Mouse (Mus musculus) cerebellum, postnatal 36 days (tissue): ENCODE data around the gene Creb3l1.

Source experiments
- DNase-seq, 2 experiments: peaks; one replicate each; pipeline ENCODE4 v3.0.0; 2021 to 2022; ENCODE audit warnings: mixed read lengths in 2 of 2

Creb3l1 gene

DNA sequence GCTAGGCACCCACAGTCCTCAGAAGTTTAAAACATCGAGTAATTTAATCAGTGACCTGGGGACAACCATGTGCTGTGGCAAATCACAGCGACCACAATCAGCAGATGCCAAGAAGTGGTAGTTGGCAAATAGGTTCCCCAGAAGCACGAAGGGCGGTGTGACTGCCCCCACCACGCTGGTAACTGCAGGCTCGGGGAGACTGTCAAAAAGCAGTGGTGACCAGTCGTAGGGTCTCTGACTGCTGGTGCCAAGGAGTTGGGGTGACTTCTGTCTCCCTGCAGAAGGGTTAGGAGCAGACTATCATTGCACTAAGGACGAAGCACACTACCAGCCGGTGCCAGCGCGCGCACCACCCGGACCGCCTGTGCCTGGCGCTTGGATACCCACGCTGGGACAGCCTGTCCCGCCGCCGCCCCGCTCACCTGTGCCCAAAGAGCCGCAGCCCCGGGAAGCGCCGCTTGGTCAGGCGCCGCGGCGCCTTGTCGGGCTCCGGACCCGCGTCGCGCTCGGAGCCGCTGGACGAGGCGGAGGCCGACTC lies 61.4 kb downstream of the Creb3l1 start:
- peak; percentile 46 to 54 for DNase-seq

DNA sequence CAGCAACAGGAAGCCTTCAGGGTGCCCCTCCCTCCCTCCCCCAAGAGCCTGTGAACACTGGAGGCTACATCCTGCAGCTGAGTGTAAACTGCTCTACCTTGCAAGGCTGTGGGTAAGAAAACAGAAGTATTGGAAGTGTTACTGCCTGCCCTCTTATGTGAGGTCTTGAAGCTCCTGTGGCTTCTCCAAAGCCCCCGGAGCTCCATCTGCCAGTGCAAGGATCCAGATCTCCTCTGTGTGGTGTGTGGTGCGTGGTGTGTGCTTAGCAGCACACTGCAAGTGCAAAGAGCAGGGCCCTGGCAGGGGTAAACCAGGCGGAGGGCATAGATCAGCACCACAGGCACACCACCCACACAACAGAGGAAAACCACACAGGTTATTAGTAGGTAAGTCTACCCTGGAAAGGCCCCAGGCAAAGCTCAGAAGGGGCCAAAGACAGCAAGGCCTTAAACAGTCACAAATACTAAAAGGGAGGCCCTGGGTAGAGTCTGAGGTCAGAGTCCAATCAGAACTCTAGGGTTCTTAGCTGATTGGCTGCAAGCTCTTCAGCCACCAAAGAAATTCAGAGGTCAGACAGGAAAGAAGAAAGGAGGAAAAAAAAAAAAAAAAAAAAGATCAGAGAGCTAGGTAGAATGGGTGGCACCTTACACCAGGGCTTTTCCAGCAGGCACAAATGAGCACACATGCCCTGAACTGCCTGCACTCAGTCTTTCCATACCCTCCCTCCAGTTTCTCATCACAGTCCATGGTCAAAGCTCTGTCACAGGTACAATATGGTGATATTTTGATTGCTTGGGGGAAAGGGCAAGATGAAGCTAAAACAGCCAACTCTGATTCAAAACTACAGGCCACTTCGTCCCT lies 62.2 kb downstream of the Creb3l1 start:
- DNase-seq, result peak in 1 of 2 experiments; percentile 43

DNA sequence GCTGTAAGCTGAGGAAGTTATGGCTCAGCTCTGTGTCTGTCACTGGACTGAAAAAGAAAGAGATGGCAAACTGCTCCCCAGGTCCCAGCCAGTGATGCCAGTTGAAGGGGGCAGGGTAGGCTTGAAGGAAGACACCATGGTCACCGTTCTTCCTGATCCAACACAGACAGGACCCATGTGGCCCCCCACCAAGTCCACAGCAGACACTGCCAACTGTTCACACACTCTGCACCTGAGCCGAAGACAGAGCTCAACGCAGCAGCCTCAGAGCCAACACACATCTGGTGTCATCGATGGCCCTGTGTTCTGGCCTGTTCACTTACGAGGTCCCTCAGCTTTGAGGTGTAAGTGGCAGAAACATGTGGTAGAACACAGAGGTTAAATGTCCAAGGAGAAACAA lies 63.8 kb downstream of the Creb3l1 start:
- peak in 1 of 2 experiments; percentile 33 for DNase-seq

DNA sequence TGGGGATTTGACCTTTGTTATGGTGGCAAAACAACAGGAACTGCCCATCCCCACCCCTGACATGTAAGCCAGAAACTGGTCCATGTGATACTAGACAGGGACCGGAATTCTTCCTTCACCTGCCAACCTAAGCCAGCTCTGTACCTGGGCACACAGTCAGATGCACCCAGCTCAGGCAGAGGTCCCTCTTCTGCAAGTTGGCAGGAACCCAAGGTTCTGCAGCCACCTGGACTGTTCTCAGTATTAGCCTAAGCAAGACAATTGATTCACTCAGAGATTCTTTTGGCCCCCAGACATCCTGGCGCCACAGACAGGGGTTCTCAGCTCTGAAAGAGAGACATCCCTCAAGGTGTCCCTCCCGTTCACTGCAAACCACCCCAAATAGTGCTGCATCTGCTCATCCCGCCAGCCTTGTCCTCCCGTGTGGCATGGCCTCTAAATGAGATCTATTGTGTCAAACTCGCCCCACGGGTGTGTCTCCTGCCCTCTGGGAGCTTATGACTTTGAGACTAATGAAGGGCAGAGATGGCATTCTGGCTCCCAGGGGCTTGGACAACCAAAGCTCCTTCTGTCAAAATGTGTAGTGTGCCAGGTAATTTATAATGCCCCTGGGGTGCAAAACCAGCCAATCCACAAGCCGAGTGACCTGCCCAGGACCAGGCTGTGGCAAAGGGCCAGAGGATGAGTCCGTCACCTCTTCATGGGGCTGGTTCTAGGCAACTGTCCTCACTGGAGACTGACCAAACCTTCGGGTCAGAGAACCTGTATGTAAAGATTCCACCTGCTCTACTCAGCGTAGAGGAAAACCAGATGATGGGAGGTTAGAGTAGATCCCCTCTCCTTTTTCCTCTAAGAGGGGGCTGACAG lies 64.5 kb downstream of the Creb3l1 start:
- DNase-seq, result peak; percentile 86

DNA sequence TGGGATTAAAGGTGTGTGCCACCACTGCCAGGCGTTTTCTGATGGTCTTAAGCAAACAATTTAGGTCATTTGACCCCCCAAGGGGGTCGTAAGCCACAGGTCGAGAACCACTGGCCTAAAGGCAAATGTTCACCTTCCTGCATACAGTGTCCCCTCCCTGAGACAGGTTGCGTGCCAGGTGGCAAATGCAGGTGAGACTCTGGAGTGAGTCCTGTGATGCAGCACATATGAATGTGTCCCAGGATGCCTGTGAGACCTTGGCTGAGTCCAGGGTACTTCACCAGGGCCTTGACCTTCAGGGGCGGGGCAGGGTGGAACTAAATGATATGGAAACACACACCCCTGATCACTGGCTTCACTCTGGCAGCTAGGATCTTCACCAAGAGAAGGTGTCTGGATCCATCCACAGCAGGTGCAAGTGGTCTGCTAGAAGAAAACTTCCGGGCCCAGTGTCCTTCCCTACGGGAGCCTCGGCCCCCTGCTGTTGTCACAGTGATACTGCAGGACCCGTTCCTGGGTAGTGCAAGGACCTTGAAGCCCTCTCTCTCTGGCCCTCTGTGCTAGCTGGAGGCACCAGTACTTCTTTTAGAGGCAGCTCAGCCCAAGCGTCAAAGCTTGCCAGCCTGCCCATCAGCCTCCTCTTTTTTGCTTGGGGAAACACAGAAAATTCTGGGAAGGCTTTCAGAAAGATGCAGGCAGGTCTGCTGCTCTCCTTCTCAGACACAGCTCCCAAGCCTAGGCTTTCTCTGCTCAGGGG lies 65.4 kb downstream of the Creb3l1 start:
- peak; percentile 56 for DNase-seq

DNA sequence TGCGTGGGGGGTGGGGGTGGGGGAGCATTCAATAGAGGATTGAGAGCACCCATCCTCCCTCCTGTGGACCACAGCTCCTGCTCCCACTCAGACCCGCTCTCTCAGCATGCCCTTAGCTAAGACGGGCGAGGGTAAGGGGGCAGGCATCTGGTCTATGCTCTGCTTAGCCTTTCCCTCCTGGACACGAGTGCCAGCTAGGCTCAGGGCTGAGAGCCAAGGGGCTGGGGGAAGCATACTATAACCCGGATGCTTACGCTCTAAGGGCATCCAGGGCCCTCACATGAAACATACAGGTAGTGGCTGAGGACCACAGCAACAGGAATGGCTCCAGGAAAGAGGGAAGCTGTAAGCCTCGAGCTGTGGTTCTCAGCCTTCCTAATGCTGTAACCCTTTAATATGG lies 66.3 kb downstream of the Creb3l1 start:
- no peak for DNase-seq

DNA sequence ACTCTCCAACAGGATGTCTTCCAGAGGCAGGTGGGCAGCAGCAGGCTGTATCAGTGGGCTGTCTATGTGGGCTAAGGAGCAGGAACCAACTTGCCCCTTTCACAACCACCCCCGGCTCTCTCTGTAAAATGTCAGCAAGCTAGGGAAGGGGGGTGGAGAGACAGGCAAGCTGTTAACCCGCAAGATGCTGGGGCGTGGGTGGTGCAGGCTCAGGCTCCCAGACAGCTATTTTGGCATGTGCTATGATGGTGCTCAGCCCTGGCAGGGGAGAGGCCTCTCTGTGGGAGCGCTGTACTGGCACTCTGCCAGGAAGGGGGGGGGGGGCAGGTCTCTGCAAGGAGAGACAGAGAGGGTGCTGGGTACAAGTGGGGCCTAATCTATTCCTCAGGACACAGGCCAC lies 67.2 kb downstream of the Creb3l1 start:
- peak; percentile 40 to 54 for DNase-seq

DNA sequence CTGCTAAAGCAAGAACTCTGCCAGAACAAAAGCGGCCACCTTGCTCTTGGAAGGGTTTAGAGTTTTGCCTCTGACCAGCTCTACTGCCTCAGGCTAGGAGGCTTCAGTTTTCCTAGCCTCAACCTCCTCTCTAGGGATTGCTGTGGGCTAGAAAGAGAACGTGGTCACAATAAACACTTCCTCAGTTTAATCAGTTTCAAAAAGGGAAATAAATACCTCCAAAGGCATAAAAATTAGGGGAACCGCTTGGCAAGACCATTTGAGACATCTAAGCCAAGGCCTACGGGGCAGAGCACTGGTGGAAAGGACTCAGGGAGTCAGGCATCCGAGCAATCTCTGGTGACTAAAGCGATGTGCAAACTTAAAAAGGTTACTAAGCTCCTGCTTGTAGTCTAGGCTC lies 68.4 kb downstream of the Creb3l1 start:
- DNase-seq, result no peak

DNA sequence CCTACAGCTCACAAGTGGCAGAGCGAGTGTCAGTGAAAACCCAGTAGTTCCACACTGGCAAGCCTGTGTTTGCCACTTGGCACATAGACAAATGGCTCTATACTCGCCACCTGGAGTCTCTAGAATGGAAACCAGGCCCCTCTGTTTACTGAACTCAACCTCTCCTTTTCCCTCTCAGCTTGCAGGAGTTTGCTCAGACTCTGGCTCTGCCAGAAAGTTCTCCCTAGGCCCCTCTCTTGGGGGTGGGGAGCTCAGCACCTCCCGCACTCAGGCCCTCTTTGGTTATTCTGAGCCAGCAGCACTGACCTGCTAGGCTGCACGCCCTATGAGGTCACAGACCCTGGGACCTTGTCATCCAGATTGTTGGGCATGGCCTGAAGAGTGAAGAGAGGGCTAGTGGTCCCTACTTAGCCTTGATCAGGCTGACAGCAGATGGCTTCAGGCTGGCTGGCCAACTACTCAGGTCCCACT lies 69.1 kb downstream of the Creb3l1 start:
- DNase-seq, result peak; percentile 49 to 60

DNA sequence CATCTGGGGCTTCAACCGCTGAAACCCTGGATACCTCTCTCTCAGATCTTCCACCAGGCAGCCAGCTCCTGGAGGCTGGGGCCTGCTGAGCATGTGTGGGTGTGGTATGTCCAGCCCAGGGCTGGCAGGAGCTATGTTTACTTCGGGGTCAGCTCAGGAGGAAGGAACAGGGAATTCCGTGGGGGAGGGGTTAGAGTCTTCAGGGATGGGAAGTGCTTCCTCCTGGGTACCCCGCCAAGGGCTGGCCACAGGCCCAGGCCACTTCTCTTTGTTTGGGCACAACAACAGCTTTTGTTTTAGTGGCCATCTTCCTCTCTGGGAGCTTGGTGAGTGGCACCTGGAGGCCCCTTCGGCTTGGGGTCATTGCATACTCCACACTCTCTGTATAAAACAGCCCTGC lies 70.5 kb downstream of the Creb3l1 start:
- peak; percentile 52 to 56 for DNase-seq

DNA sequence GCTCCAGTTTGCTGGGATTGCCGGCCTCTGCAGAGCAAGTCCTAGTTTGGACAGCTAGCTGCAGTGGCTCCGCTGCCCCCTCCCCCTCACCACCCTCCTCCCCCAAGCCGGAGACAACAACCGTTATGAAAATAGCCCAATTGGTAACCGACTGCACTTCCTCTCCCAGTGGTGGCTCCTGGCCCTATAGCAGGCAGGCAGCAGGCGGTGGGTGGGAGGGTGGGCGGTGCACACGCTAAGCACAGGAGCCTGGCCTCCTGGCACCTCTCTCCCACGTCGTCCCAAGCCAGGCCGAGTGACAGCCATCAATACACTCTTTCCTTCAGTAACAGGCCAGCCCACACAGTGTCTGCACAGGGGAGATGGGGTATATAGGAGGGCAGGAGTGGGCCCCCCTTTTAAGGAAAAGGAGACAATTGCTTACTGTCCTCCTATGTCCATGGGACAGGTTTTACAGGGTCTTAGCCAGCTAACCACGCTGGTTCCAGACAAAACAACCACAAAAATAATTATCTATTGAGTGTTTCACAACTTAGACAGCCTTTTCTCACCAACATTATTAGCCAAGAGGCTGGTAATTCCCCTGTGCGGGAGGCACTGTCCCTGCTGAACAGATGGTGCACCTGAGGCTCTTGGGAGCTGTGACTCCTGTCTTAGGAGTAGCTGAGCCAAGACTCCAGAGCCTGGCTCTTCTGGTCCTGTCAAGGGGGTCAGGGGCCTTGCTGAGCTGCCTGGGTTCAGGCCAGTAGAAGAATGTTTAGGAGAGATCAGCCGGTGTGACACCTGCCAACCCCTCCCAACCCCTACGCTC lies 73.8 kb downstream of the Creb3l1 start:
- peak; percentile 78 to 81 for DNase-seq

DNA sequence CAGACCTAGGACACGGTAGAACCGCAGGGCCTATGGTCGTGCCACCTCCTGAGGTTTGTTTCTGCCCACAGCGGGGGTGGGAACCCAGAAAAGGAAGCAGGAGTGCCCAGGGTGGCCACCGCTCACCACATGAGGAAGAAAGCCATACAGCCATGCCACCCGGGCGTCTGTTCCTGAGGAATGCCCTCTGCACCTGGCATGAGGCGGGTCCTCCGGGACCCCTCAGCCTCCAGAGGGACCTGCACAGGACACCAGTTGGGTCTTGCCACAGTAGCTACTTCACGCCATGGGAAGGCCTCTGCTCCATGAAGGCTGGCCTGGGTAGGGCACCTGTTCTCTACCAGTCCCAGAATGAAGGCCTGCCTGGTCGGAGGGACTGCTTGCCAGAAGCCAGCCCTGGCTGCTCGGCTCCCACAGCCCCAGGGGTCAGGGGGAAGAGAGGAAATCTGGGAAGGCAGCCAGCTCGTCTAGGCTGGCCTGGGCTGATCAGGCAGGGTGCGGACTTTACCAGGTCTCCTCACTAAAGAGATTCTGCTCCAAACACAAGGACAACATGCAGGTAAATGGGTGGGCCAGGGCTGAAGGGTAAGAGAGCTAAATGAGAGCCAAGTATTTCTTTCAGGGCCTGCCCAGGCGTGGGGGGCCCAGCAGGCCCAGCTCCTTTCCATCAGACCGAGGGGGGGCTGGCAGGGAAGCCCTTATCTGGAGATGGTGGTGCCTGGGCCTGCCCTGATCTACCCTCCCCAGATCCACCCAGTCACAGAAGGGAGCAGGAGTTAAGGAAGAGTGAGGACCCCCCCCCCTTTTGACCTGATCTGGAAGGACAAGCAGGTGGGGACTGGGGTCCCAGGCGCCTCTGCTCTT lies 74.7 kb downstream of the Creb3l1 start:
- DNase-seq, result peak; percentile 73 to 77

DNA sequence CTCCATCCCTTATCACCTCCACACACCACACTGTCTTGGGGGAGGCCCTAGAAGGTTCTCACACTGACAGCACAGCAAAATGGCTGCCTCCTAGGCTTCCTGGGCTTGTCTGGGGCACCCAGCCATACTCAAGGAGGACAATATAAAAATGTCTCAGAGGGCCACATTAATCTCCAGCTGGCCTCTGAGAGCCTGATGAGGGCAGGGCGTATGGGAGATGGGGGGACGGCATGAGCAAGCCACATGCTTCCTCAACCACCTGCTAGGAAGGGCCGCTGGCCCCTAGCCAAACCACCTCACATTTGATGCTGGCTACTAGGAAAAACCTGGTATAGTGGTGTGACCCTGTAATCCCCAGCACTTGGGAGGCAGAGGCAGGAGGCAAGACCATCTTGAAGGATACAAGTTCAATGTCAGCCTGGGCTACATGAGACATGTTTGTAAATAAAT lies 75.5 kb downstream of the Creb3l1 start:
- DNase-seq, result peak; percentile 55 to 59

DNA sequence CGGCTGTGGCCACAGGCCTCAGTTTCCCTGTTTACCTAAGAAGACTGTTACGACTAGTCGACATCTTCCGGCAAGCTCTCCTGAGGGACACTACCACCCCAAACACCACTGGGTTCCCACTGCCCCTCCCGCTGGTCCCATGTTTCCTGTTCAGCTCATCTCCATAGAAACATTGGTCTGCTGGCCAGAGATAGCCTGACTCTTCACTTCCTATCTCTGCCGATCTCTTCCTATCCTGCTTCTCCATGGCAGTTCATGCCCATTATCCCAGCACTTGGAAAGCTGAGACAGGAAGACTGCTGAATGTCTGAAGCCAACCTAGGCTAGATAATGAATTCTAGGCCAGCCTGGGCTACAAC lies 76.2 kb downstream of the Creb3l1 start:
- DNase-seq, result no peak

DNA sequence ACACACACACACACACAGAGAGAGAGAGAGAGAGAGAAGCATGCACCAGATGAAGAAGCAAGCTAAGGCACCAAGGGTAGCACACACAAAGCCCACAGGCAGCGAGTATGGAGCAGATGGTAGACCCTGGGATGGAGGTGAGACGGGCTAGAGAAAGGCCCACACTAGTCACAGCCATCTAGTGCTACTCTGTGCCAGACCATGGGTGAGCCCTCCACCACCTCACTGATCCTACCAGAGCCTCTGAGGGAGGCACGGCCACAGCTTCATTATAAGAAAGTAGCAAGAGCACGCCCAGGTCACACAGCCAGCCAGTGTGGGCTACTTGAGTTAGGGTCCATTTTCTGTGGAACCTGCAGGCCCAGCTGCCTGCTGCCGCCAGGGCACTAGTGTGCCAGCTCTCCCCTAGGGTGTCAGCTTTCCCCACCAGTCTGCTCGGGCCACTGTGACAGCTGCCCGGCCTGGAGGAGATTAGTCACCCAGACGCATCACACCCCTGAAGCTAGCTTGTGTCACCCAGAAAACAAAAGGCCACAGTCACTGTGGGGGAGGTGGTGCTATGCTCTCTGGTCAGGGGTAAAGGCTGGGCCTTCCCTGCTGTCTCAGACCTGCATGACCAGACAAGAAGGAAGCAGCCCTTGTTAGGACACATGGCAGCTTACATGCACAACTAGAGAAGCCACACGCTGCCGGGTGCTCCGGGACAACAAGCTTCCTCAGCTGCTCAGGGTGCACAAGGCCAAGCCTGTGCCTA lies 76.7 kb downstream of the Creb3l1 start:
- peak; percentile 46 to 59 for DNase-seq

DNA sequence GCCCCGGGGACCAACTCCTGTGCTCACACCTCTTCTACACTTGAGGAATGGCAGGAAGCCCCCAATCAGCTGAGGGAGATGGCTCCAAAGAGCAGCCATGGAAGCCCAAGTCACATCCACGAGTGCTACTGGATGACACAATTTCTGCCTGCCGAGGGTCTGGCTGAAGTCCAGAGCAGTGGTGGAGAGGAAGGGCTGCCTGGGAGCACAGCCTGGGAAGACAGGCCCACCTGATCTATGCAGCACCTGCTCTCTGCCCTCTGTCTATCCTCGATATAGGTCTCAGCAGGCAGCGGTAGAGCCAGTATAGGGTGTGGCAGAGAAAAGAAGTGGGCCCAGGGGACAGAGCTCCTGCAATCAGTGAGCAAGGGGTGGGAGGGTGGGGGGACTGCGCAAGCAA lies 77.5 kb downstream of the Creb3l1 start:
- DNase-seq, result peak; percentile 39 to 48

DNA sequence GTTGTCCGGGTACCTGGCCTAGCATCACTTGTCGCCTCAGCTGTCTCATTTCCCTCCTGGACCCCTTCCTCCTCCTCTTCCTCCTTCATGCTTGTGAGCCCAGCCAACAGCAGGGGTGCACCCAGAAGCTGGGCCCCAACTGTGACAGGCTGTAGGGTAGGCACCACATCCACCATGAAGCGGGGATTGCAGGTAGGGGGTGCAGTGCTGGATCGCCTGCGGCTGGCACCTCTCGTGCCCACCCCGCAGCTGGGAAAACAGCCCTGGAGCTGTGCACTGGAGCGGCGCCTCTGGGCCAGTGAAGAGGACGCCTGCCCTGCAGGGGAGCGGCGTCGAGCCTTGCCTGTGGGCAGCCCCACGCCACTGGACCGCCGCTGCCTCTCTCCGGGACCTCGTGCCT lies 78.8 kb downstream of the Creb3l1 start, which contains the start of gene Gm9821:
TSS of gene Gm9821 (plus strand) at position 221 of the 400 bp plus-strand sequence.
- no peak for DNase-seq

DNA sequence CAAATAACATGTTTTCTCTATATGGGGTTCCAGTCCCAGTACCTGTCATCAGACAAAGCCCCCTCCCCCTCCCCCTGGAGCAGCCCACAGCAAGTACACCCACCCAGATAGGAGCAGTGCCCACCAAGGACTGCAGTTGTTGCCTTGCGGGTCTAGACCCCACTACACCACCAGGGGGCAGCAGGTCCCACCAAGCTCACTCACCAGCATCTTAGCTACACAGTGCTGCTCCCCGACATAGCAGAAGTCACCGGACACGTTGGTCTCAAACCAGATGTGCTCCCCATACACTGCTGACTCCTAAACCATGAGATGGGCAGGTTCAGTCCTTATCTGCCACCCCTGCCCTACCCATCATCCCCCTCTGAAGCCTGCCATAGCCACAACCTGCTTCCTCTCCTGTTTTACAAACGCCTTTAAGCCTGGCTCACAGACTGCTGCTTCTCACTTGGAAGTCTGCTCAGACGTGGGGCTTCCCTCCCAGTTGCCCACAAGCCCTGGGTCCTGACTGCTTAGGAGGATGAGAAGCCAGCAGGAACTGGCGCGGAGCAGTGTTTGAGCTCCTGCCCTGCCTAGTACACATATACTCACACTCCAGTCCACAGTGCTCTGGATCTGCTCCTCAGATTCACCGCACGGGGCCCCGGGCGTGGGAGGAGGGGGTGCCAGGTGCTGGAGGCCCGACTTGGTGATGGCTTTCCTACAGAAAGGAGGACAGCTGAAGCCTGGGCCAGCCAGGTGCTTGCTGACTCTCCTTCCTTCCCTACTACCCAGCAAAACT lies 79.9 kb downstream of the Creb3l1 start:
- DNase-seq, result peak; percentile 86 to 87

DNA sequence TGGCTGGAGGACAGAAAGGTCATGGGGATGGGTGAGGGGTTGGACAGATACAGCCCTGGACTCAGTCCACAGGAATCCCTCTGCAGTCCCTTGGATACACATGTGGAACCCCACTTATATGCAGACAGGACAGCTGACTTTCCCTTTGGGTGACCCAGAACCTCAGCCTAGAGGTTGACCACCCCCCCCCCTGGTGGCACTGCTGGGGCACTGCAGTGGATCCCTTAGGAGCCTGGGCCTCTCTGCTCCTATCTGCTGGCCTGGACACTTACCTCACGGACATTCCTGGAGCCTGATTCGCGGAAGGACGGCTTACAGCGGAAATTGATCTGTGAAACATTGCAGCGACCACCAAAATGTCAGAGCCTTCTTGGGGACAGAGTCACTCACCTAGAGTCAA lies 81.9 kb downstream of the Creb3l1 start:
- no peak for DNase-seq
